Mouse (Mus musculus) kidney, adult 8-10 months (tissue): Measurements from ENCODE around the gene D10Wsu102e.

ENCODE experiments used
- DNase-seq, 2 experiments: peaks; one replicate each; pipeline ENCODE4 v3.0.0; 2022

Gene D10Wsu102e

GRCm38 (mm10) chr10:83359956-83360355, at the start of gene D10Wsu102e:
Gene D10Wsu102e (plus strand): TSS chr10:83360221.
- DNase-seq: peak; percentile 98 to 99

DNA sequence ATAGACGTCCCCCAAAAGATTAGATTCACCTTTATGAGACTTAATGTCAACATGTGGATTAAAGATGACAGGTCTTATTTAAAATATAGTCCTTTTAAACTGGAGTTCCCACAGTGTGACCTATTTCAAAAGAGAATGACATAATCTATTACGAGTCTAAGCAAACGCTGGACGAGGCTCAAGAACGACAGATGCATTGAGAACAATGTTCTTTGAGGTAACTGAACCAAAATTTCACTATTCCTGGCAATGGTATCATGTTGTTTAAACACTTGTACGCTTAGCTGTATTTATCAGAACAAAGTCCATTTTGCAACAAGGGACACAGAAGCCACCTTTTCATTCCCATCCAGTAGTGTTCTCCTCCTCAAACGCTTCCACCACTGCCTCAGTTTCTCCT, 49.7 kb upstream of the D10Wsu102e start:
- no peak for DNase-seq

GRCm38 (mm10) chr10:83313033-83313432, 47.0 kb upstream of the D10Wsu102e start:
- no peak for DNase-seq

GRCm38 (mm10) chr10:83320396-83320795, 39.6 kb upstream of the D10Wsu102e start:
- DNase-seq: no peak

- DNase-seq: no peak
Measured at GRCm38 (mm10) chr10:83320870-83321269, 39.2 kb upstream of the D10Wsu102e start.

DNA sequence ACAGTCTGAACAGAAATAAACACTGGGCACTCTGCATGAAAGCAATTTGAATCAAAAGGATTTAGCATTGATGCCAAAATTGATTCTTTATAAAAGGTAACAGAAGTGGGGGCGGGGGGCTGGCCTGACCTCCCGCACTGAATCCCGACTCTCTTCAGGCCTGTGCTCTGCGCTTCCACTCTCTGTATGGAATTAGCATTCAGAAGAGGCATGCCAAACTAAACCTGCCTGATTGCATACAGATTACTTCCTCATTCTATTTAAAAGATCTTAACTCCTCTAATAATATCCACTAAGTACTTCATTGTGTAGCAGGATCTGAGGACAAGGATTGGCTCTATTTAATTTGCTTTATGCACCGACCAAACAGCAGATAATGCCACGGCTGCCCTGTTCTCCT, 38.5 kb upstream of the D10Wsu102e start:
- no peak for DNase-seq

GRCm38 (mm10) chr10:83322551-83323100, 37.4 kb upstream of the D10Wsu102e start:
- peak; percentile 10 to 17 for DNase-seq

- DNase-seq: no peak
Measured at GRCm38 (mm10) chr10:83324871-83325270, 35.1 kb upstream of the D10Wsu102e start.

DNA sequence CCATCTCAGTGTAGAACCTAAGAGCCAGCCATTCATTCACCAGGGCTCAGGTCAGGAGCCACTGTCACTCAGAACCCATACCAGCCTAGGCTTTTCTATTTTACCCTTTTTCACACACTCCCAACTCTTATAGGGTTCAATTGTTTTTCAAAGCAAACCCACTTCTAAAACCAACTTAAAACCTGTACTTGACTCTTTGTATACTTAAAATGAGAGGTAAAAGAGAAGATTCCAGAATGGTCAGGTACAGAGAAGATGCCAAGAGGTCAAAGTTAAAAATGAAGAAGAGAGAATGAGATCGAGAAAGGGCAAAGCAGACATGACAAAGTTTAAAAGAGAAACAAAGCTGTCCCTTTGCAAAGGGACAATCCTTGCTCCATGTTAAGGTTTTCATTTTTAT, 34.1 kb upstream of the D10Wsu102e start:
- no peak for DNase-seq

- DNase-seq: peak; percentile 14 to 55
Measured at GRCm38 (mm10) chr10:83326648-83327285, 33.3 kb upstream of the D10Wsu102e start.

DNA sequence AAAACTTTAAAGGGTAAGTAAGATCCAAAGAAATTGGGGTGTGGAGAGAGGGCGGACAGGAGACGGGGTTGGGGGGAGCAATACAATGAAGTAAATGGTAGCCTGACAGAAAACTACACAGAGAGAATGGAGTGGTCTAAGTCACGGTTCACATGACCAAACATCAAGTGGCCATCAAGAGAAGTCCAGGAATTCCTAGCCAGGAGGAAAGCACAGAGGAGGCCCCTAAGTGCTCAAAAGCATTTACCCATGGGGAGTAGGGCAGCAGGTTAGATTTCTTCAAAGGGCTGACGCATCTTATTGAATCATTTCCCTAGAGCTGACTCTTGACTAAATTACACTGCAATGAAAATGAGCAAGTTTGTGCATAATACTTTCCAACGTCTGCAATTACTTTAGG, 31.2 kb upstream of the D10Wsu102e start:
- DNase-seq: no peak

DNA sequence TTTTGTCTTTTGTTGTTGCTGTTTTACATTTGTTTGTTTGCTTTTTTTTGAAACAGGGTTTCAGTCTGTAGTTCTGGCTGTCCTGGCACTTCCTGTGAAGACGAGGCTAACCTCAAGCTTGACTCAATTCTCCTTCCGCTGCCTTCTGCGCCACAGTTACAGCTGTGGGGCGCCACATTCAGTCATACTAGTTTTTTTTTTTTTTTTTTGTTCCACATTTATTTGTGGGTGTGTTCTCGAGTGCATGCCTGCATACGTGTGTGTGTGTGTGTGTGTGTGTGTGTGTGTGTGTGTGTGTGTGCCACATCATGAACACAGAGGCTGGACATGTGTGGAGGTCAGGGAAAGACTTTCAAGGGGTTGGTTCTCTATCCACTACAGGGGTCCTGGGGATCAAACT, 29.7 kb upstream of the D10Wsu102e start:
- no peak for DNase-seq

- no peak for DNase-seq
Measured at GRCm38 (mm10) chr10:83331811-83332210, 28.2 kb upstream of the D10Wsu102e start.

DNA sequence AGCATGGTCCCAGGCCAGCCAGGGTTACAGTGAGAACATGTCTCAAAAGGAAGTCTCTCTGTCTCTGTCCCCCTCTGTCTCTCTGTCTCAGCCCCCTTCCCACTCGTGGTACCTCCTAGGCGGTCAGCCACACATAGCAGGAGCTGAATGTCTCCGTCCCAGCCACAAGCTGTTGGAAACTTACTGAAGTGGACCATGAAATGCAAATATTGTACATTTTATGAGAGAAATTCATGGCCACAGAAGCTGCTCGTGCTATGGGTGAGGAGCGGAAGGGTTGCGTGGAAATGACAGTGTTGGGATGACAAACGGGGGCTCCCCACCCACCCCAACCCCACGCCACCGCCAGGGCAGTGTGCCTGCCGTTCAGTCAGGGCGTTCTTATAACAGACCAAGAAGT, 27.4 kb upstream of the D10Wsu102e start:
- DNase-seq: no peak

- no peak for DNase-seq
Measured at GRCm38 (mm10) chr10:83336336-83336735, 23.7 kb upstream of the D10Wsu102e start.

DNA sequence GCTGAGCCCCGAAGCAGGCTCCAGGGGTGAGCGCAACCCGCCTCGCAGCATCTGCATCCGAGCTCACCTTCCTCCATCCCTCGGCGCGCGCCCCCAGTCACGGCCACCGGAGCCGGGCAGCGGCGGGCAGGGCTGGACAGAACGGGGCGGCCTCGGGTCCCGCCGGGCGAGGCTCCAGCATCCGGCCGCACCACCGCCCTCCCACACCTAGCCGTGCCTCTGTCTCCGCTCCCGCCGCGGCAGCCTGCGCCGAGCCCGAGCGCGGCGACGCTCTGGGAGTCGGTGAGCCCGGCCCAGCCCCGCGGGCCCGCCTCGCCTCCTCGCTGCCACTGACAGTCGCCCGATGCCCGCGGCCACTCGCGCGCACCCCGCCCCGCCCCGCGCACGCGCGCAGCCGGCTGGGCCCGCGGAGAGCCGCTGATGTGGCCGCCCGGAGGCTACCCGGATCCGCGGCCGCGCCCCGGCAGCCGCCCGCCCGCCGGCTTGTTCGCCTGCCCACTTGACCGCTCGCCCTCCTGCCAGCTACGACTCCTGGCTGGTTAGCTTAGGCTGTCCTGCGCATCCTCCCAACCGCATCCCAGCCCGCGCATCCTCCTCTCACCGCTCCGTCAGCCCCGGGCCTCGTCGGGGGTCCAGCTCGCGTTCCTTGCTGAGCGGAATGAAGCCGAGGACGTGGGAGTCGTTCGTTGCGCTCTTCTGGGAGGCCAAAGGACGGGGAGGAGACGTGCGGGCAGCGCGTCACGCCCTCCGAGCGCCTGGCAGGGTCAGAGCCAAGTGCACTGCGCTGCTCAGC, 22.7 kb upstream of the D10Wsu102e start, which contains the start of gene Slc41a2:
Gene Slc41a2 (minus strand): TSS at position 724 of the 793 bp plus-strand sequence.
- peak; percentile 49 to 60 for DNase-seq

DNA sequence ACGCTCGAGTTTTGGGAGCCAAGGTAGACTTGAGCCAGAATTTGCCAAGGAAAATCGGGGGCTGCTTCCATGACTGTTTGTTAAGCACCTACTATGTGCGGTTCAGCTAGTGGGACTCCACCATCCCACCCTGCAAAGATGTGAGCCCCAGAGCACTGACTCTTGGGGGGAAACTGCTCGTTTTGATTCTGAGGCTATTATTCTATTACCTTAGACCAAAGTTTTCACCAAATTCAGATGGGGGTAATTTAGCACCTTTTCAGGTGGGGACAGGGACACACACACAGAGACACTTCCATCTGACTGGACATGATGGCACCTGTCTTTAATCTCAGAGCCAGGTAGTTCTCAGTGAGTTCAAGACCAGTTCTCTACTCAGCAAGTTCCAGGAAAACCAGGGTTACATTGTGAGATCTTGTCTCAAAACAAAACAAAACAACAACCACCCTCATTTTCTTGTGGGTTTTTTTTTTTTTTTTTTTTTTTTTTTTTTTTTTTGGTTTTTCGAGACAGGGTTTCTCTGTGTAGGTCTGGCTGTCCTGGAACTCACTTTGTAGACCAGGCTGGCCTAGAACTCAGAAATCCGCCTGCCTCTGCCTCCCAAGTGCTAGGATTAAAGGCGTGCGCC, 21.9 kb upstream of the D10Wsu102e start:
- no peak for DNase-seq

DNA sequence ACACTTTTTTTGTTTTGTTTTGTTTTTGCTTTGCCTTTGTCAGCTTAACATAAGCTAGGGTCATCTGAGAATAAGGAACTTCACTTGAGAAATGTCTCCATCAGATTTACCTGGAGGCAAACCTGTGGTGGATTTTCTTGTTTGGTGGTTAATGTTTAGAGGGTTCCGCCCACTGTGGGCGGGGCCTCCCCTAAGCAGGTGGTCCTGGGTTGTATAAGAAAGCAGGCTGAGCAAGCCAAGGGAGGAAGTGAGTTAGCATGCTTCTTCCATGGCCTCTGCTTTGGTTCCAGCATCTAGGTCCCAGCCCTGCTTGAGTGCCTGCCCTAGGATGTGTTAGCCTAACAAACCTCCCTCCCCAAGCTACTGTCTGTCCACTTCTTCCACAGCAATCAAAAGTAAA, 18.8 kb upstream of the D10Wsu102e start:
- no peak for DNase-seq

- no peak for DNase-seq
Measured at GRCm38 (mm10) chr10:83343171-83343570, 16.9 kb upstream of the D10Wsu102e start.

DNA sequence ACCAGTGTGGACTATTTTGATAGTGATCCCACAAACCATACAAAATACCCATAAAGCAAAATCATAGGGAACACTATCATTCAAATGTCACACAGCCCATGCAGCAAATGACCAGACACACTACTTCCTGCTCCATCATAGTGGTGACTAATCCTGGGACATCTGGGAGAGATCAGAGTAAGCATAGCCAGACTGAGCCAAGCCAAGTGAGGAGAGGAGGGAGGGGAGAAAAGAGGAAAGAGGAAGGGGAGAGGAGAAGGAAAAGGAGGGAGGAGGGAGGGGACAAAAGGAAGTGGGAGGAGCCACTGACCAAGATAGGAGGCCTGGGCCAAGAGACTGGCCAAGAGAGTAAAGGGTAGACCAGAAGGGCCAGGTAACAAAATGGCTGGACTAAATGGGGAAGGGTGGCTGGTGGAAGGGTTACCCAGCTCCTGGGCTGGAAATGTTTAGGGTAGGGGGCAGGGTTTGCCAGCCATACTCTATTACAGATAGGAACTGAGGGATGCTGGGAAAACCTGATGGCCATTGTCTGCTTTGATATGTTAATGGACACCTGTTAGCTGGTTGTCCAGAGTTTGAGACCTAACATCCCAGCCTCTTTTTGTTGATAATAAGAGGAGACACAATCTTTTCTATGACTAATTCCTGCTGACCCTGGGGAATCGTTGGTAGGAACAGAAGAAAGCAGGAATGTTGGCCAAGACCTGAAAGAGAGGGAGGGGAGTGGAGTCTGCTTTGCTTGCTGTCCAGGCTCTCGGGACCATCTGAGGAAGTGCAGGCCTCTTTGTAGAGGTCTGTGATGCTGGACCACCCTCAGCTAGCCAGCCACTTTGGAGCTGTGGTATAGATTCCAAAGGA, 16.0 kb upstream of the D10Wsu102e start:
- no peak for DNase-seq

GRCm38 (mm10) chr10:83345693-83346358, 14.2 kb upstream of the D10Wsu102e start:
- no peak for DNase-seq

DNA sequence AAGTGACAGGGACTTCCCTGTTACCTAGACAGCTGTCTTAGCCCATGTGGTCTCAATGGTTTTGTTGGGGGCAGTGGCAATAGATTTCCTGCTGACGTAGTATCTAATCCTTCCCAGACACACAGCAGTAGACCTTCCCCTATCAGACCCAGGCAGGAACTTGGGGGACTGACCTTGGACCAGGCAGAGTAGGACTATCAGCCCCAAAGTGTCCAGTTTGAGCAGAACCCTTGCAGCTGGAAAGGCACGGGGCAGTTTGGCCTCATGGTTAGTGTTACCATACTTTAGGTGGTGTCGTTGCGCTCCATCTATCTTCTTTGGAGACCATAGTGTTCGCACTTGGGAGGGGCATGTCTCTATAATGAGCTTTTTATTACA, 13.7 kb upstream of the D10Wsu102e start:
- DNase-seq: no peak
